Mouse (Mus musculus) urinary bladder, adult 18-20 months (tissue): ENCODE measurements around the gene Zfp985.
"Not testable (repeated sequence)": the region's sequence is repeated elsewhere in the genome, so short reads cannot be mapped to it uniquely, and the experiment has no call there.

Source experiments
- DNase-seq, 2 experiments: peaks; one replicate each; pipeline ENCODE4 v3.0.0; 2022; ENCODE audit warnings: low spot score in 2 of 2, mixed read lengths in 2 of 2

Gene Zfp985

DNA sequence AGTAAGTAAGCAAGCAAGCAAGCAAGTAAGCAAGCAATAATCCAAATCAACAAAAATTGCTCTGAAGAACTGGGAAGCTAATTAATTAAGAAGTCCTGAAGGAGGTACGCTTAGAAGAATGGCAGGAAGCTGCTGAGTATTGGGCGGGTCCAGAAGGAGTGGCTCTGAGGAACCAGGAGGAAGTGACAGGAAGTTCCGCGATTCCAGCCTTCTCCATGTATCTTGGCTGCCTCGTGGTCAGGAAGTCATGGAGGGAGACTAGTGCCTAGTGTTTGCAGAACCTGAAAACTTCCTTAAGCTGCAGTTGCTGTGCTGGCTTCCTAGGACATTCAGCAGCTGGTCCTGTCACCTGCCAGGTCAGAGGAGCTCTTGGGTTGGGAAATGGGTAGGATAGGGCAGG lies at the start of gene Zfp985:
TSS of gene Zfp985 (plus strand) at position 207 of the 400 bp plus-strand sequence.
- not testable (repeated sequence) for DNase-seq

DNA sequence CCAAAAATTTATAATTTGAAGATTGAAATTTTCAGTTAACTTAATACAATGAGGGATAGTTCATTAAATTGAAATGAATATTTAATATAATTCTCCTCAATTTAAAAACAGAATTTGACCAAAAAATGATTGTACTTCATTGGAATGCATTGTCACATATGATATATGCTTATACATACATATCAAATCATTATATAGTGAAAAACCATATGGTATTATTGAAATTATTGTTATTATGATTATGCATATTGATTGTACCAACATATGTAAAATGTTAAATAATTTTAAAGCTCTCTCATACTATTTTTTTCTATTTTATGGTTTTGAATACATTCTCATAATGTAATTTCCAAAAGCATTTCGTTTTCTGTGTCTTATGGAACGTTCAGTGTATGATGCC lies 43.9 kb upstream of the Zfp985 start:
- DNase-seq: no peak

DNA sequence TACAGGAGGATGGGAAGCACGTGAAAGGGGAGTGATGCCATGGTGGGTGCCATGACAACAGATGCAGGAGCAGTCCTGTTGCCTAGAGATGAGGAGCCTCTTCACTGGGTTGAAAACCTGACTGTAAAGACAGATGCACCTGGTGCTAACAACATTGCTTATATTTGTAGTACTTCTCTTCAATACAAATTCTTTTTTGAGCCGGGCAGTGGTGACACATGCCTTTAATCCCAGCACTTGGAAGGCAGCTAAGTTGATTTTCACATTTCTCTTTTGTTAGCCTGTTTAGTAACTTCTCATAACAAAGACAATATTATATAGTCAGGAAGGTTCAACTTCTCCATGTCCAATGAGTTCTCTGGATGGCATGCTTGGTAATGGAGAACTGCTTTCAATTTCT lies 34.1 kb upstream of the Zfp985 start:
- no peak for DNase-seq

DNA sequence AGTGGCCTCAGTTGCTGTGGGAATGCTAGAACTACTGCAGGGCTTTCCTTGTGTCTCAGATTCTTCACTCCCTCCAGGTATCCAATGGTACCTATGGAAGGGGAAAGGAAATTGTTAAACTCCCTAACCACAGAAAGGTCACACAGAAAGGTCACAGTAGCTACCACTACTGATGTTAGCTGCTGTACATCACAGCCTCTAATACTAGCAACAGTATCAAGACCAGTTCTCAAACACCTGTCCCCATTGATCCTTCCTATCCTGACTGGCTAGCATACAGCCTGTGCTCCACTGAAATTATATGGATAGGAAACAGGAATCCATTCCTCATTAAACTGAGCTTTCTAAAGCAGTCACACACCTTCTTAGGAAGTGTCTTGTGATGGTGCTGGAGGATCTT lies 33.0 kb upstream of the Zfp985 start:
- no peak for DNase-seq

DNA sequence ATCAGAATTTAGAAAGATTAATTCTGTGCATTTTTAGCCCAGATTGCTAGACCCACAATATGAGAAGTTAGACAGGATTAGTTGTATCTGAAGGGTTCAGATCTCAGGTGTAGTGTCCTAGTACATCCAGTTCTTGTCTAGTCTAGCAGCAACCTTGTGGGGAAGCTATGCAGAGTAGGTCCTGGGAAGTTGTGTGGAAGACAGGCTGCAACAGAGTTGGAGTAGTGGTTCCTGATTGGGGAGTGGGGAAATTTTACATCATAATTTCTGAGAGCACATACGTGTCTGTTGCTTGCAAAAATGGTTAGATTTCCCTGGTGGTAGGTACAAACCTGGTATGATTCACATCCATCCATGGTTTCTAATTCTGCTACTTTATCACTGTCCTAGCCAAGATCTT lies 28.0 kb upstream of the Zfp985 start:
- DNase-seq: no peak

DNA sequence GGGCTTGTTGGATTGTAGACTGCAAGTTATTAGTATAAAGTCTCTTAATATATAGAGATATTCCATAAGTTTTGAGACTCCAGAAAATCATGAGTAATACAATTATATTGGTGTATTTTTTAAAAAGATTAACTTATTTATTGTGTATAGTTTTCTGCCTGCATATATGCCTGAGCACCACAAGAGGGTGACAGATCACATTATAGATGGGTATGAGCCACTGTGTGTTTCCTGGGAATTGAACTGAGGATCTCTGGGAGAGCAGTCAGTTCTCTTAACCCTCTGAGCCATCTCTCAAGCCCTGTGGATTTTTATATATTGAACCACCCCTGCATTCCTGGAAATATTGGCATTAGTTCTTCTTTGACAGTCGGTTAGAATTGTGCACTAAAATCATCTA lies 22.7 kb upstream of the Zfp985 start:
- no peak for DNase-seq

DNA sequence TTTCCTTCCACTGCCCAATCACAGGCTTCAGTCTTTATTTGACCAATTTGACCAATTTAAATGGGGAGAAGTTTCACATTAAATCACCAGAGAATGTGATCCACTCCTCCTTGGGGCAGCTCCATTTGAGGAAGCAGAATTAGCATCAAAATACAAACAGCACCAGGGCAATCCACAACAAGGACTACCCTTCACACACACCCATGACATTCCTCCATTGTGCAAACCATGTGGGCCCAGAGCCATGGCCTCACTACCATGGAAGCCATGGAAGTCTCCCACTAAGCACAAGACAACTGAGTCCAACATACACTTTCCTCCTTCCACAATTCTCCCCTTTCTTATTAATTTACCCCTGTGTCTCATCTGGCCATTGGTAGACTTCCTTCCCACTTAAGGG lies 17.2 kb upstream of the Zfp985 start:
- not testable (repeated sequence) for DNase-seq

DNA sequence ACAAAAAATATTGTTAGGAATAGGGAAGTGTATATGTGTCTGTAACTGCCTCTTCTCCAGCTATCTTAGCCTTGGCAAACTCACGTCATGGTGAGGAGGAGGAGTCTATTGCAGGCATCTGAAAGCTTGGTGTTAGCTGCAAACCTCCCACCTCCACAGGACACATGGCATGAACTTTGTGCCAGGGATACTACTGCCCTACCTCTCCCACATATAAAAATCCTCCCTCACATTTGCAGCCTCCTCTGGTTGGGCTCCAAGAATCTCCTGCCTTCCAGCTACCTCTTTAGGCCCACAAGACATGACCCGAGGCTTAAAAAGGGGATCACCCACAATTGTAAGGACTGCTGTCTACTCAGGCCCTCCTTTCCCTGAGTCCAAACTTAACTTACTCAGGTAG lies 15.4 kb upstream of the Zfp985 start:
- DNase-seq: no peak

DNA sequence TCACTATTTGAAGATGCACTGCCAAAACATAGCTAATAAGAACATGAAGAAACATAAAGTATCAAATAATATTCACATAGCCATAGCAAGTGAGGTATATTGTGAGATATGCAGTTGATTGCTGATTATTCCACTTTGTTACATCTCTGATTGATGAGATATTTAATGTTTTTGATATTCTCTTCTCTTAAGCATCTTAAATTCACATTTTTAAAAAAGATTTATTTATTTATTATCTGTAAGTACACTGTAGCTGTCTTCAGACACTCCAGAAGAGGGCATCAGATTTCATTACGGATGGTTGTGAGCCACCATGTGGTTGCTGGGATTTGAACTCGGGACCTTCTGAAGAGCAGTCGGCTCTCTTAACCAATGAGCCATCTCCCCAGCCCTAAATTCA lies 13.2 kb upstream of the Zfp985 start, which contains the start of gene Gm16503:
TSS of gene Gm16503 (plus strand) at position 301 of the 400 bp plus-strand sequence.
- not testable (repeated sequence) for DNase-seq

DNA sequence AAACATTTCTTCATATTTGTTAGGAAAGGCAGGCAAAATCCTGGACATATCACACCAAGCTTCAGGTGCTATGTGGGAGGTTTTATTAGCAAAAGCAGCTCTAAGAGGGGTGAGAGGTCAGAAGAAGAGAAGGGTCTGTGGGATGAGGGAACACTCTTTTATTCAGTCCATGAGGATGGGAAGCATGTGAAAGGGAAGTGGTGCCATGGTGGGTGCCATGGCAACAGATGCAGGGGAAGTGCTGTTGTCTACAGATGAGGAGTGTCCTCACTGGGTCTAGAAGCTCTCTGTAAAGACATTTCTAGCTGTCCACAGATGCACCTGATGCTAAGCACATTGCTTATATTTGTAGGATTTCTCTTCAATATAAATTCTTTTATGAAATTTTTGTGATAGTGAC lies 12.0 kb upstream of the Zfp985 start:
- no peak for DNase-seq

DNA sequence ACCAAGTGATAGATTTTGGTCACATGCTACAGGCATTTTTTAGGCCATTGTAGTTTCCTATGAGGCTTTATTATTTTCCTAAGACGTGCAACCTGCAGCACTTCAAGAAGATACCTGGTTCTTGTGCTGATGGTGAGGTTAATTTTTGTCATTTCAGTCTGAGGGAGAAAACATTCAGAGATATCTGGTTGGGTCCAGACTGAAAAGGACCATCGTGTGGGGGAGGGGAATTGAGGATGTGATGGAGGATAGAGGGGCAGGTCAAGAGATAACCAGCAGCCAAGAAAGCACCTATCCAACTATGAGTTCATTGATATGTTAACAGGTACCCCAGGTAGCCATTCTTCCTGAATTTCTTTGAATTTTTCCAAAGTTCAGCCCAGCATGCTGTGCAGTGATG lies 1.3 kb downstream of the Zfp985 start:
- DNase-seq: not testable (repeated sequence)

DNA sequence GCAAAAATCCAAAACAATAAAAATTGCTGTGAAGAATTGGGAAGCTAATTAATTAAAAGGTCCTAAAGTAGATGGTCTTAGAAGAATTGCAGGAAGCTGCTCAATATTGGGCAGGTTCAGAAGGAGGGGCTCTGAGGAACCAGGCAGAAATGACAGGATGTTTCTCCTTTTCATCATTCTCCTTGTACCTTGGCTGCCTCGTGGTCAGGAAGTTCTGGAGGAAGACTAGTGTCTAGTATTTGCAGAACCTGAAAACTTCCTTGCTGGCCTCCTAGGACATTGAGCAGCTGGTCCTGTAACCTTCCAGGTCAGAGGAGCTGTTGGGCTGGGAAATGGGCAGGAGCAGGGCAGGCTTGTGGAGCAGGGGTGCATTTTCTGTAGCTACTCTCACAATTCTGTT lies 3.8 kb downstream of the Zfp985 start:
- DNase-seq: not testable (repeated sequence)

DNA sequence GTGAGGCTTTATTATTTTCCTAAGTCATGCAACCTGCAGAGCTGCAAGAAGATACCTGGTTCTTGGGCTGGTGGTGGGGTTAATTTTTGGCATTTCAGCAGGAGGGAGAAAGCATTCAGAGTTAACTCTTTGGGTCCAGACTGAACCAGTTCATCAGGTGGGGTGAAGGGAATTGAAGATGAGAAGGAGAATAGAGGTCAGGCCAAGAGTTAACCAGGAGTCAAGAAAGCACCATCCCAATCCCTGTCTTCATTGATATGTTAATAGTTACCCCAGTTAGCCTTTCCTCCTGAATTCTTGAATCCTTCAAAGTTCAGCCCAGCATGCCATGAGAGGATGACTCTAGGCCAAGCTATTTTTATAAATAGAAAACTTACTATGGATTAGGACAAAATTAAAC lies 4.9 kb downstream of the Zfp985 start:
- not testable (repeated sequence) for DNase-seq

DNA sequence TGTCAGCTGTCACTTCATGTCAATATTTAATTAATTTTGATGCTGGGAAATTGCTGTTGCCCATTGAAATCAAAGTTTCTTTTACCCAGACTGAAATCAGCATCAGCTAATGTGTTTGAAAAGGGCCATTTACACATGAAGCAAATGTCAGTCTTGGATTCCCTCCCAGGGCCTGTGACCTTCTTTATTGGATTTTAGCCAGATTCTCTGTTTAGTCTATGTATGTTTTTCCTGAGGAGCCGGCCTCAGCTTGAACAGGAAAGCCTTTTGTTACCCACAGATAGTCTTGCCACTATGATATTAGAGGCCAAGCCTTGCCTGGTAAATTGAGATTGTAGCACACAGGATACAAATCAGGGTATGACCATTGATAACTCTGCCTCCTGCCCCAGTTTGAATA lies 6.0 kb downstream of the Zfp985 start:
- not testable (repeated sequence) for DNase-seq

DNA sequence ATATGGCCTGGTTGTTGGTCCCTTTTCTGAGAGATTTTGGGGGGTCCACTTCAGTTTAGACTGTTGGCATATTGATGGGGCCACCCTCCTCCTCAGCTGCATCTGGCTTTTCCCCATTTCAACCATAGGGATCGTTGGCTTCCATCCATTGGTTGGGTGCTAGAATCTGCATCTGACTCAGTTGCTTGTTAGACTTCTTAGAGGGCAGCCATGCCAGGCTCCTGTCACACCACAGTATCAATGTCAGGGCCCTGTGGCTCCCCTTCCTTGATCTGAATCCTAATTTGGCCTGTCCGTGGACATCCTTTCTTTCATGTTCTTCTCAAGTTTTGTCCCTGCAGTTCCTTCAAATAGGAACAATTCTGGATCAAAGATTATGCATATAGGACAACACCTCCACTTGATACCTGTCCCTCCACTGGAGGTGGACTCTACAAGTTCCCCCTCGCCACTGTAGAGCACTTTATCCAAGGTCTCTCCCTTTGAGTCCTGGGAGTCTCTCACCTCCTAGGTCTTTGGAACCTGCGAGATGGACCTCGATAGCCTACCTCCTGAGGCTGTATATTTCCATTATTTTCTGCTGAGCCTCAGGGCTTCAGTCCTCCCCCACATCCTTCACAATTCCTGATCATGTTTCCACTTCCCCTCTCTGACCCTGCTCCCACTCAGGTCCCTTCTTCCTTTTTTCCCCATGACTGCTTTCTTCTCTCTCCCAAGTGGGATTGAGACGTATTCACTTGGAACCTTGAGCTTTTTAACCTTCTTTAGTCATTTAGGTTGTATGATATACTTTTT lies 12.5 kb downstream of the Zfp985 start:
- DNase-seq: no peak

DNA sequence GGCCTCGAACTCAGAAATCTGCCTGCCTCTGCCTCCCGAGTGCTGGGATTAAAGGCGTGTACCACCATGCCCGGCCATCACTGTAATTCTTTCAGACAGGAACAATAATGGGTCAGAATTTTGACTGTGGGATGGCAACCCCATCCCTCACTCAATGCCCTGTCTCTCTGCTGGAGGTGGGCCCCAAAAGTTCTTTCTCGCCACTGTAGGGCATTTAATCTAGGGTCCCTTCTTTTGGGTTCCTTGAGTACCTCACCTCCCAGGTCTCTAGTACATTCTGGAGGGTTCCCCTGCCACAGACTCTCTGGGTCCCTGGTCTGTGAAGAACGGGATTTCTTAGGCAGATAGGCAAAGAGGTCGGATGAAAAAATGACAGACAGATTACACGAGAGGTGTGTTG lies 18.1 kb downstream of the Zfp985 start:
- not testable (repeated sequence) for DNase-seq

DNA sequence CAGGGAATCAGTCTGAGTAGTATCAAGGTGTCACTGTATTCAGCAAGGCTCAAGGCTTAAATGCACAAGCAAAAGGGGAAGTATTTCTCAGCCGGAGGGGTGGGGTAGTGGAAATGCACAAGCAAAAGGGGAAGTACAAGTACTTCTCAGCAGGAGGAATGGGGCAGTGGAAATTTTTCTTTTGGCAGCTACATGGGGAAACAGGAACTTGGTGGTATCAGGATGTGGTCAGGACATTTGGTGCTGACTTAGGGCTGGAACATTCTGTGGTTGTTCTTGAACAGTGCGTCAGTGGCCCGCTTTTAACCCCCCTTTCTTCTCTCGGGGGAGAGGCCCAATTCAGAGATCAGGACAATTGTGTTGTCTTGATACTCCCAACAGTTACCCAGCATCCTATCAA lies 26.3 kb downstream of the Zfp985 start:
- DNase-seq: not testable (repeated sequence)

DNA sequence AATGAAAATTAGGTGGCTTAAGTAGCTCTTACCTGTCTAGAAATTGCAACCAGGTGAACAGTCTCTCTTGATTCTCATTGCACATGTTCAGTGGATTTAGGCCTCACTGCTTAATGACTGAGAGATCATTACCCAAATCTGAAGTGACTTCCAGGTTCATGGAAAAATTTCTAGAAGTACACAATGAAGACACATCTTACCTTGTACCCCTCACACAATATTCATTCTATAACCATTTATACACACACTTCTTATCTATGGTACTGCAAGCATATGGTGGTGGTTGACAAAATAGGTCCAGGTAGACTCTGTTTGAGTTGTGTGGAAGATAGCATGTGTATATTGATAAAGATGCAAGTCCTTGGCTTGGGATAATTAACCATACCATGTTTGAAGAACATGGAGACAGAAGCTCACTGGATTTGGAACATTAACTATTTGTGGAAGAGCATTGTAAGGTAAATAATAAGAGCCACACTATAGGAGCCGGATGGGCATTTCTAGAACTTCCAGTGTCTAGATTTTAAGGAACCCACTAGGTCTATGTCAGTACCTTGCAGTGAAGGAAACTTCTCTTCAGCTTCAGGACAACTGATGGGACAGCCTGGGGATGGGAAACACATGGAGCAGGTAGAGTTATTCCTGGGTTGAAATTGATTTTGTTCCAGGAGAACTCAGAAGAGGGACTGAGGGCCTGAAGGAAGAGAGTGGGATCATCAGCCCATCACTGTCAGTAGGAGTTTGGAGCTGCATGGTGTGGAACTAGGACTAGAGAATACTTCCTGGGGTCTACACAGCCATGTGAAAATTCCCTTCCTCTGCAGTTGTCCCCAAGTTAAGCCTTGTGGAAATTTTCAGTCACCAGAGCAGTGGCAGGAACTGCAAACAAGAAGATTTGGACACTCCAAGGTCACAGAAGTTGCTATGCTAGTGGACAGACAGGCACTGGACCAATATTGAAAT lies 33.7 kb downstream of the Zfp985 start:
- DNase-seq: no peak

DNA sequence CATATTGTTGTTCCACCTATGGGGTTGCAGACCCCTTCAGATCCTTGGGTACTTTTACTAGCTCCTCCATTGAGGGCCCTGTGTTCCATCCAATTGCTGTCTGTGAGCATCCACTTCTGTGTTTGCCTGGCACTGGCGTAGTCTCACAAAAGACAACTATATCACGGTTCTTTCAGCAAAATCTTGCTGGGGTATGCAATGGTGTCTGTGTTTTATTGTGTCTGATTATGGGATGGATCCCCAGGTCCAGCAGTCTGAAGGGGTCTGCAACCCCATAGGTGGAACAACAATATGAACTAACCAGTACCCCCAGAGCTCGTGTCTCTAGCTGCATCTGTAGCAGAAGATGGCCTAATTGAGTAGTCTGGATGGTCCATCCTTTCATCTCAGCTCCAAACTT lies 41.6 kb downstream of the Zfp985 start:
- DNase-seq: not testable (repeated sequence)

DNA sequence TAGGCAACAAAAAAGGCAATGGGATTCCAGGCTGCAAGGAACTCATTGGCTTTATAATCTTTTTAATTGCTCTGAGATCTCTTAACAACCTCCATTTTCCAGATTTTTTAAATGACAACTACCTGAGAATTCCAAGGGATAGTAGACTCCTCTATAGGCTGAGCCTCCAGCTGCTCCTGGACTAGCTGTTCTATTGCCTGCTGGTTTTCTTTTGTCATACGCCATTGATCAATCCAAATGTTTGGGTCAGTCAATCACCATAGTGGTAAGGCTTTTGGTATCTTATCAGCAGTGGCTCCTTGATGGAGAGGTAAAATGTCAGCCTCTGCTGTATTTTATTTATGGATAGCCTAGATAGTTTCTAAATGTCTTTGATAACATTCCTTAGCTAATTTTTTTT lies 44.6 kb downstream of the Zfp985 start:
- DNase-seq: no peak

DNA sequence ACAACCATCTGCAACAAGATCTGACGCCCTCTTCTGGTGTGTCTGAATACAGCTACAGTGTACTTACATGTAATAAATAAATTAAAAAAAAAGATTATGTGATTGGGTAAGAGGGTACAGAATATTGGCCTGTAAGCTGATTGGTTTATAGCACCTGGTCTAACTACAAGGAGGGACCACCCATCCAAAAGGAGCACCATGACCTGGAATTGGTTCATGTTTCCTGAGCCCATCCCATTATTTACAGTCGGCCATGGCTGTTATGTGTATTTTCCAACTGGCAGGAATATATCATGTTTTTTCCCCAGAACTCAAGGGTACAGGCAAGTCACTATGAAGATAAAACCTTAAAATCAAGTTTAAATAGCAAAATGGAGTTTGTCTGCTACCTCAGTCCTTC lies 45.8 kb downstream of the Zfp985 start:
- no peak for DNase-seq

DNA sequence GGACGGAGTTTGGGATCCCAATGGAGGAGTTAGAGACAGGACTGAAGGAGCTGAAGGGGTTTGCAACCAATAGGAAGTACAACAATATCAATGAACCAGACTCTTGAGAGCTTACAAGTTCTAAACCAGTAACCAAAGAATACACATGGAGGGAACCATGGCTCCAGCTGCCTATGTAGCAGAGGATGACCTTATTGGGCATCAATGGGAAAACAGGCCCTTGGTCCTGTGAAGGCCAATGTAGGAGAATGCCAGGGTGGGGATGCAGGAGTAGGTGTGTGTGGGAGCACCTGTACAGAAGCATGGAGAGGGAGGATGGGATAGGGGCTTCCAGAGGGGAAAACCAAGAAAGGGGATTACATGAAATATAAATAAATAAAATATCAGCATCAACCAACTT lies 48.8 kb downstream of the Zfp985 start:
- DNase-seq: no peak

DNA sequence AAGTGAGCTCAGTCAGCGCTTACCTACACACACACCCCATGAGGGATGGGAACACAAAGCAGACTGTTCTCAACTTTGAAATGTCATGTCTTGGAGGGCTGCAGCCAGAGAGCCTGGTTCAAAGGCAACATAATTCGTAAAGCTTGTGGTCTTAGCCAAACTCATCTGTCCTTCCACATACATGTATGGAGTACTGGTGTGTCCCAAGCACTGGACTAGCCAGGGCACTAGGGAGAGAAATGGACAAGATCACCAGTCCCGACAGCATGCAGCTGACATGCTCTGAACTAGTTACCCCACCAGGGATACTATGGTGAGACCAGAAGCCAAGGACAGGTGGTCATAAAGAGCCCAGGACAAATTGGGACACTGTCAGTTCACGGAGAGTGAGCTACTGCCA lies 50.7 kb downstream of the Zfp985 start:
- DNase-seq: no peak
